Mouse (Mus musculus) forebrain, embryonic 13.5 days (tissue): ENCODE results near the gene Cga. TPM values are rescaled to one million over a fixed set of nuclear protein-coding genes. Genes with fewer than 3 reads are reported as not detected.

Experiments
- ATAC-seq: fragments of 200-750 bp; cut with Nextera tagmentation; 2 replicates; pipeline ENCODE4 v1.8.0; 2017
- H3K27ac ChIP-seq: fragments of 300-500 bp; sonication (generic); 2 replicates; pipeline ENCODE4 v1.5.1; 2015; ENCODE audit warnings: inconsistent platforms, mild to moderate bottlenecking, moderate library complexity
- H3K27me3 ChIP-seq: fragments of 300-500 bp; sonication (generic); 2 replicates; pipeline ENCODE4 v1.6.1; 2015; ENCODE audit warnings: mild to moderate bottlenecking, inconsistent platforms
- H3K36me3 ChIP-seq: fragments of 300-500 bp; sonication (generic); 2 replicates; pipeline ENCODE4 v1.6.1; 2015; ENCODE audit warnings: mild to moderate bottlenecking, inconsistent platforms; ENCODE audit not compliant: poor library complexity, severe bottlenecking
- H3K4me1 ChIP-seq: fragments of 300-500 bp; sonication (generic); 2 replicates; pipeline ENCODE4 v1.6.1; 2015; ENCODE audit warnings: inconsistent platforms
- H3K4me2 ChIP-seq: fragments of 300-500 bp; sonication (generic); 2 replicates; pipeline ENCODE4 v1.6.1; 2015; ENCODE audit warnings: inconsistent platforms, mild to moderate bottlenecking, moderate library complexity
- H3K4me3 ChIP-seq: fragments of 300-500 bp; sonication (generic); 2 replicates; pipeline ENCODE4 v1.5.1; 2015; ENCODE audit warnings: mild to moderate bottlenecking, inconsistent platforms
- H3K9ac ChIP-seq: fragments of 300-500 bp; sonication (generic); 2 replicates; pipeline ENCODE4 v1.6.1; 2015; ENCODE audit warnings: mild to moderate bottlenecking, inconsistent platforms
- H3K9me3 ChIP-seq: fragments of 300-500 bp; sonication (generic); replicated peaks from 2 replicates; pipeline ENCODE4 v1.6.1; 2016; ENCODE audit warnings: inconsistent platforms
- WGBS: fragments of 180-500 bp; shearing (Covaris S2); methylation state at CpG from one replicate; pipeline ENCODE4 v1.1.7; 2015; 5-methylcytosine and 5-hydroxymethylcytosine counted together
- polyA plus RNA-seq: library from polyadenylated mRNA; unstranded; fragments of >200 nt; fragmentation: Nextera tagmentation; extraction: Ambion mirVana; gene quantifications from 2 replicates; pipeline ENCODE4 v1.2.1, GENCODE M21; 2015

The Cga gene
- not detected in 2 replicates for polyA plus RNA-seq

DNA sequence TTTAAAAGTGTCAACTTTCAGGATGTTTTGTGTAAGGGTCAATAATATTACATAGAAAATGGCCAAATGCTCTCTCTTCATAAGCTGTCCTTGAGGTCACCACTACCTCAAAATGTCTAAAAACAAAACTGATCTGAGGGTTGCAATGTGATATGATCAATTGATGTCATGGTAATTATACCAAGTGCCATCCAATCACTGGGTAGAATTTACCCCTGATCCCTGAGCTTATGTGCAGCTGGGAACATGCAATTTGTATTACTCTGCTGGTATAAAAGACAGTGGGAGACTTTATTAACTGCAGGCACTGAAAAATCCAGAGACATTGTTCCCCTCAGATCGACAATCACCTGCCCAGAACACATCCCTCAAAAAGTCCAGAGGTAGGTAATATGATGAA lies at the start of gene Cga:
Gene Cga (plus strand): TSS at position 301 of the 400 bp plus-strand sequence.
- WGBS = 72% methylated on average over 1 of the region's 1 CpGs
- H3K9ac ChIP-seq = no peak within 1 kb of the TSS
- no peaks in the 10 kb centered on the region for H3K36me3 ChIP-seq
- H3K4me3 ChIP-seq = no peak within 1 kb of the TSS
- ATAC-seq = no peak
- no peak within 1 kb of the TSS for H3K4me2 ChIP-seq
- peaks cover 29% of the 10 kb centered on the region for H3K27me3 ChIP-seq
- H3K27ac ChIP-seq = no peak within 1 kb of the TSS
- no peaks in the 10 kb centered on the region for H3K4me1 ChIP-seq
- H3K9me3 ChIP-seq = no peaks in the 10 kb centered on the region

DNA sequence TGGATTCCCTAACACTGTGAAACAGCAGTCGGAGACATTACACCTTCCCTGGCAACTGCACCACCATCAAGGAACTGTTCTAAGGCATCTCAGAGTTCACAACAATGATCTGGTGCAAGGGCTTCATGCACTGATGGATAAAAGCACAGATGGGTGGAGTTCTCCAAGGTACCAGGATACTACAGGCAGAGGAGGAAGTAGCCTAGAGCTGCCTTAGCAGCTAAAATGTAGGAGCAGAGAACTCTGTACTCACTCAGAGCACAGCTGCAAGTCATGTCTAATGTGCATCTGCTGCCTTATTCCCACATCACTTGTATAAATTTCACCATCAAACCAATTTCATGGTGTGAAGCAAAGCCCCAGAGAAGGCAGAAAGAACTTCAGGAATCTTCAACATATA lies 49.7 kb upstream of the Cga start:
- Histone ChIP-seq H3K4me1 (peaks cover 11% of the 10 kb centered on the region; the same call in 1 of the 2 replicates), H3K4me3 (no peak overlapping the region), H3K27me3 (no peaks in the 10 kb centered on the region), H3K36me3 (peaks cover 12% of the 10 kb centered on the region), H3K4me2 (no peak overlapping the region), H3K9me3 (no peaks in the 10 kb centered on the region), H3K9ac (no peak overlapping the region), H3K27ac (no peak overlapping the region; the same call in 1 of the 2 replicates)
- 94% methylated on average over 1 of the region's 1 CpGs for WGBS
- ATAC-seq = no peak

DNA sequence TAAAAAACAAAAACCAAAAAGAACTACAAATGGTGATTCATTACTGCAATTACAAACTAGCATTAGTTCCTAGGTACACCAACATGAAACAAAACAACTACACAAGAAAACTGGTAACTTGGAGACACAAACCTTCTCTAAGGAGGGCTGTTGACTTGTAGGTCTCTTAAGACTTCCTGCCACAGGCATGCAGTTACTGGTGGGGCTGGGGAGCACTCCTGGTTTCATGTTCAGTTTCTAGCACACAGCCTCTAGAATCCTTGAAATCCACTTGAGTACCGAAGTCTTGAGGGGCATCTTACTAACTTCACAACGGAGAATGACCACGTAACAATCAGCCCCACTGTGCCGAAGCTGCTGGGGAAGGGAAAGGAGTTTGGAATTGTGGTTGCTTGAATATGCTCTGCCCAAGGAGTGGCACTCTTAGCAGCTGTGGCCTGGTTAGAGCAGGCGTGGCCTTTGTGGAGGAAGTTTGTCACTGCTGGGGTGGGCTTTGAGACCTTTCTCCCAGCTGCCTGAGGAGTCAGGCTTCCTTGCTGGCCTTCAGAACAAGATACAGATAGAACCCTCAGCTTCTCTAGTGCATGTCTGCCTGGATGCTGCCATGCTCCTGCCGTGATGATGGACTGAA lies 45.8 kb upstream of the Cga start:
- Histone ChIP-seq H3K9me3 (no peaks in the 10 kb centered on the region), H3K4me2 (no peak overlapping the region), H3K4me1 (peaks cover 4% of the 10 kb centered on the region; the same call in 1 of the 2 replicates), H3K4me3 (no peak overlapping the region), H3K9ac (no peak overlapping the region), H3K27ac (no peak overlapping the region), H3K36me3 (peaks cover 17% of the 10 kb centered on the region), H3K27me3 (no peaks in the 10 kb centered on the region)
- no peak for ATAC-seq
- 95% methylated on average over 6 of the region's 6 CpGs for WGBS

DNA sequence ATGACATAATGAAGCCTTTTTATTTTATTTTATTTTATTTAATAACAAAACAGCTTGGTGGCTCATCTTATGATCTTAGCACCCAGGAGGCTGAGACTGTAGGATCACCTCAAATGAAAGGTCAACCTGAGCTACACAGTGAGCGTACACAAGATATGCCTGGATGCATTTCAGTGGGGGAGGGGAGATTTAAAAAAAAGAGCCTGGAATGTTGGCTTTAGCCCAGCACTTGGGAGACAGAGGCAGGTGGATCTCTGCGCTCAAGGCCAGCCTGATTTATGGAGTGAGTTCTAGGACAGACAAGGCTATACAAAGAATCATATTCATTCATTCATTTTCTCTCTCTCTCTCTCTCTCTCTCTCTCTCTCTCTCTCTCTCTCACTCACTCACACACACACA lies 43.4 kb upstream of the Cga start:
- Histone ChIP-seq H3K9me3 (no peaks in the 10 kb centered on the region), H3K27me3 (no peaks in the 10 kb centered on the region), H3K4me2 (no peak overlapping the region), H3K4me3 (no peak overlapping the region), H3K4me1 (no peaks in the 10 kb centered on the region), H3K36me3 (peaks cover 29% of the 10 kb centered on the region), H3K9ac (no peak overlapping the region), H3K27ac (no peak overlapping the region)
- WGBS = 95% methylated on average over 2 of the region's 2 CpGs
- no peak for ATAC-seq

DNA sequence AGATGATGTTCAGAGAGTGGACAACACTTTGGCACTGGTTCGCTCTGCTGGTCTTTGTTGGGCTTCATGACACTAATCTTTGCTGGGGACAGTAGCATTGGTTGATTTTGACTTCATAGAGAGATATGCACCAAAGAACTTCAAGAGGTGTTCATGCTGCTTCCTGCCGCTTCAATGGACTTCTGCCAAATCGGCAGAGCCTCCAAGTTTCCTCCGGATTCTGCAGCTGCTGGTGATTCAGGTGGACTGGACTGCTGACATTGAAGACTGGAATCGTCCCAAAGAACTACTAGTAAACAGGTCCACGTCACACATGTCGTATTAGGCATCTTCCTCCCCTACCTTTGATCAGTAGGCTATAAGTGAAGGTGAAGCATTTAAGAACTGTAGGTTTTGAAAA lies 41.5 kb upstream of the Cga start:
- Histone ChIP-seq H3K9ac (no peak overlapping the region), H3K4me1 (peaks cover 4% of the 10 kb centered on the region; the same call in 1 of the 2 replicates), H3K36me3 (peaks cover 29% of the 10 kb centered on the region), H3K4me2 (no peak overlapping the region), H3K27me3 (no peaks in the 10 kb centered on the region), H3K4me3 (no peak overlapping the region), H3K9me3 (no peaks in the 10 kb centered on the region), H3K27ac (no peak overlapping the region)
- no peak for ATAC-seq
- WGBS = 93% methylated on average over 7 of the region's 7 CpGs

DNA sequence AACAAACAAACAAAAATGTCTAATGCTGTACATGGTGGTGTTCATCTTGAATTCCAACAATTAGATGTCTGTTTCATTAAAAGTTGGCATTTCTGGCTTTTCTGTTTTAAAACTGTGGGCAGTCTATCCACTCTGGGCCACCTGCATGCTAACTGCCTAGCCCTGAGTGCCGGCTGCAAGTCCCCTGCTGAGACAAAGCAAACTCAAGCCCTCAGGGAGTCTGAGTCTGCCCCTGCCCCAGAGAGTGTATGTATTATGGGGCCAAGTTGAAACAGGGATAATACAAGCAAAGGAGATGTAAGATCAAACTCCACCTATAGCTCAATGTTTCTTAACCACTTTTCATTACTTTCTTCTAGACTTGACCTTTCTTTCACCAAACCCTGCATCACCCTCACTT lies 37.6 kb upstream of the Cga start:
- H3K4me2 ChIP-seq = no peak overlapping the region
- 10% methylated on average over 1 of the region's 1 CpGs for WGBS
- ATAC-seq = no peak
- peaks cover 22% of the 10 kb centered on the region for H3K36me3 ChIP-seq
- no peak overlapping the region for H3K4me3 ChIP-seq
- H3K9ac ChIP-seq = no peak overlapping the region
- no peaks in the 10 kb centered on the region for H3K27me3 ChIP-seq
- H3K9me3 ChIP-seq = no peaks in the 10 kb centered on the region
- no peak overlapping the region for H3K27ac ChIP-seq
- H3K4me1 ChIP-seq = peaks cover 7% of the 10 kb centered on the region

GRCm38 (mm10) chr4:34858903-34859302 lies 34.7 kb upstream of the Cga start:
- WGBS = 95% methylated on average over 3 of the region's 3 CpGs
- Histone ChIP-seq H3K4me3 (no peak overlapping the region), H3K4me2 (no peak overlapping the region), H3K27ac (no peak overlapping the region), H3K36me3 (peaks cover 11% of the 10 kb centered on the region), H3K9me3 (no peaks in the 10 kb centered on the region), H3K9ac (no peak overlapping the region), H3K27me3 (no peaks in the 10 kb centered on the region), H3K4me1 (peaks cover 7% of the 10 kb centered on the region)
- no peak for ATAC-seq

DNA sequence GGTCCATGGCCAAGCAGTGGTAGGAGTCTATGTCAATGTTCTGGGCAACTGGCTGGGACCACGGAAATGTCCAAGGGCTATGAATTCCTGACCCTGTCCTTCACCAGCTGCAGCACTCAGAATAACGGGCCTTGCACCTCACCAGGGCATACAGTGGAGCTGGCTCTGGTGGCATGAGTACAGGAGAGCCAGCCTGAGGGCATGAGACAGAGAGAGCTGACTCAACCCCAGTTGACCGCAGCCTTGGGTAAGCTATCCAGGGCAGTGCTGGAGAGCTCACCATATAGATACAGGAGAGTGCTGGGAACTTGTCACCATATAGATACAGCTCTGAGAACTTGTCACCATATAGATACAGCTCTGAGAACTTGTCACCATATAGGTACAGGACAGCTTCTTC lies 34.2 kb upstream of the Cga start:
- H3K4me2 ChIP-seq = no peak overlapping the region
- peaks cover 6% of the 10 kb centered on the region; the same call in 1 of the 2 replicates for H3K36me3 ChIP-seq
- no peak for ATAC-seq
- WGBS = 91% methylated on average over 3 of the region's 3 CpGs
- no peaks in the 10 kb centered on the region for H3K27me3 ChIP-seq
- no peaks in the 10 kb centered on the region for H3K9me3 ChIP-seq
- no peak overlapping the region for H3K9ac ChIP-seq
- H3K4me1 ChIP-seq = peaks cover 7% of the 10 kb centered on the region
- no peak overlapping the region for H3K27ac ChIP-seq
- H3K4me3 ChIP-seq = no peak overlapping the region

DNA sequence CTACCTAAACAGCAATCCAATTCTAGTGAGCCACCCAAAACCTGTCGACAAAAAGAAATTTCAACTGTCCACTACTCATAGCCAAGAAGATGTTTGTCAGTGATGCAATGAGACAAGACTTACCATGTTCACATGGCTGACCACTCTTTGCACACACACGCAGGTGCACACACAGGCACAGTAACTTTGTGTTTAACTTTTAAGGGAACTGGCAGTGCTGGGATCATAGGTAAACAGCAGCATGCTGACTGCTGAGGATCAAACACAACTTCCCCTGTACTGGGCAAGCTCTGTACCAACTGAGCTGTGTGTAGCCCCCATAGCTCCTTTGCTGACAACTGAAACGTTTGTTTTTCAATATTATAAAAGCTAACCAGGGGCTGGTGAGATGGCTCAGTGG lies 32.1 kb upstream of the Cga start:
- Histone ChIP-seq H3K36me3 (0 out of 2 replicates have a peak, but pooled peaks cover 6% of the 10 kb centered on the region), H3K27me3 (no peaks in the 10 kb centered on the region), H3K27ac (no peak overlapping the region), H3K4me1 (peaks cover 3% of the 10 kb centered on the region; the same call in 1 of the 2 replicates), H3K4me2 (no peak overlapping the region), H3K9ac (no peak overlapping the region), H3K4me3 (no peak overlapping the region), H3K9me3 (no peaks in the 10 kb centered on the region)
- 91% methylated on average over 3 of the region's 3 CpGs for WGBS
- no peak for ATAC-seq

- Histone ChIP-seq H3K9me3 (no peaks in the 10 kb centered on the region), H3K36me3 (no peaks in the 10 kb centered on the region), H3K4me1 (0 out of 2 replicates have a peak, but pooled peaks cover 3% of the 10 kb centered on the region), H3K27me3 (no peaks in the 10 kb centered on the region), H3K4me2 (no peak overlapping the region), H3K27ac (no peak overlapping the region), H3K4me3 (no peak overlapping the region), H3K9ac (no peak overlapping the region)
- ATAC-seq = no peak
- WGBS = 75% methylated on average over 3 of the region's 3 CpGs
Measured at GRCm38 (mm10) chr4:34869813-34870212, 23.8 kb upstream of the Cga start.

GRCm38 (mm10) chr4:34872896-34873495 lies 20.6 kb upstream of the Cga start:
- Histone ChIP-seq H3K4me3 (no peak overlapping the region), H3K9me3 (no peaks in the 10 kb centered on the region), H3K36me3 (peaks cover 15% of the 10 kb centered on the region), H3K4me2 (no peak overlapping the region), H3K9ac (no peak overlapping the region), H3K27me3 (no peaks in the 10 kb centered on the region), H3K4me1 (0 out of 2 replicates have a peak, but pooled peaks cover 3% of the 10 kb centered on the region), H3K27ac (no peak overlapping the region)
- WGBS = 93% methylated on average over 4 of the region's 4 CpGs
- ATAC-seq = 0 out of 2 replicates have a peak, but pooled peaks have one; percentile 13

GRCm38 (mm10) chr4:34874234-34874633 lies 19.3 kb upstream of the Cga start:
- Histone ChIP-seq H3K4me1 (0 out of 2 replicates have a peak, but pooled peaks cover 3% of the 10 kb centered on the region), H3K9ac (no peak overlapping the region), H3K36me3 (peaks cover 22% of the 10 kb centered on the region), H3K27me3 (no peaks in the 10 kb centered on the region), H3K4me2 (no peak overlapping the region), H3K27ac (no peak overlapping the region), H3K9me3 (no peaks in the 10 kb centered on the region), H3K4me3 (no peak overlapping the region)
- 90% methylated on average over 1 of the region's 1 CpGs for WGBS
- ATAC-seq = no peak
